Mouse (Mus musculus) layer of hippocampus, postnatal 14 days (tissue): Measurements from ENCODE around the gene Klhl2. TPM values are rescaled to one million over a fixed set of nuclear protein-coding genes. Genes with fewer than 3 reads are reported as not detected.
A peak's percentile ranks its signal among the peaks of the same experiment; 100 is the strongest.

Experiments
- DNase-seq, 2 experiments: peaks; one replicate each; pipeline ENCODE4 v3.0.0; 2021 to 2022; ENCODE audit warnings: low spot score in 2 of 2, mixed read lengths in 1 of 2
- total RNA-seq, 2 experiments: library from RNA; stranded (reverse); gene quantifications; 2 replicates each; pipeline ENCODE4 v1.2.3; 2021

Gene Klhl2
- total RNA-seq, 2 experiments from 2014 or later = 220 to 258 TPM

- no peak for DNase-seq
These were observed 79.0 kb downstream of the Klhl2 start for GRCm38 (mm10) chr8:64770814-64771213.

GRCm38 (mm10) chr8:64769586-64769985, 80.2 kb downstream of the Klhl2 start:
- DNase-seq = no peak

GRCm38 (mm10) chr8:64768645-64769044, 81.2 kb downstream of the Klhl2 start:
- no peak for DNase-seq

- no peak for DNase-seq
These were observed 82.8 kb downstream of the Klhl2 start for GRCm38 (mm10) chr8:64767047-64767446.

- DNase-seq = no peak
These were observed 85.7 kb downstream of the Klhl2 start for GRCm38 (mm10) chr8:64764075-64764474.

- no peak for DNase-seq
These were observed 87.1 kb downstream of the Klhl2 start for GRCm38 (mm10) chr8:64762751-64763150.

- DNase-seq = peak in 1 of 2 experiments; percentile 40
These were observed 88.4 kb downstream of the Klhl2 start for GRCm38 (mm10) chr8:64761430-64761829.

GRCm38 (mm10) chr8:64757956-64758355, 91.9 kb downstream of the Klhl2 start:
- peak in 1 of 2 experiments; percentile 25 for DNase-seq

- DNase-seq = no peak
These were observed 103.4 kb downstream of the Klhl2 start for GRCm38 (mm10) chr8:64746215-64747058.

GRCm38 (mm10) chr8:64740547-64741211, 109.1 kb downstream of the Klhl2 start:
- DNase-seq = no peak

- no peak for DNase-seq
These were observed 110.9 kb downstream of the Klhl2 start for GRCm38 (mm10) chr8:64738916-64739315.

GRCm38 (mm10) chr8:64736767-64737323, 113.0 kb downstream of the Klhl2 start:
- no peak for DNase-seq

- DNase-seq = no peak
These were observed 114.7 kb downstream of the Klhl2 start for GRCm38 (mm10) chr8:64735161-64735560.

GRCm38 (mm10) chr8:64733271-64733943, 116.4 kb downstream of the Klhl2 start, which contains the start of gene Msmo1:
TSS of gene Msmo1 (minus strand) at chr8:64733792.
- peak; percentile 96 to 99 for DNase-seq

- DNase-seq = no peak
These were observed 117.2 kb downstream of the Klhl2 start for GRCm38 (mm10) chr8:64732596-64732995.

GRCm38 (mm10) chr8:64728156-64728555, 121.7 kb downstream of the Klhl2 start:
- no peak for DNase-seq

GRCm38 (mm10) chr8:64726190-64726695, 123.6 kb downstream of the Klhl2 start:
- no peak for DNase-seq

GRCm38 (mm10) chr8:64723206-64723605, 126.6 kb downstream of the Klhl2 start:
- DNase-seq = no peak

- DNase-seq = no peak
These were observed 131.9 kb downstream of the Klhl2 start for GRCm38 (mm10) chr8:64717868-64718267.

- no peak for DNase-seq
These were observed 137.3 kb downstream of the Klhl2 start for GRCm38 (mm10) chr8:64712499-64712898.

GRCm38 (mm10) chr8:64711544-64711943, 138.3 kb downstream of the Klhl2 start:
- DNase-seq = no peak
